Mouse (Mus musculus) mouse trophoblast stem cell (cell line): ENCODE results near the gene Cfhr1.

Source experiments
- in situ Hi-C, 2 experiments: fragments of 300-500 bp; cut with MseI, MboI; formaldehyde crosslinking; loops; 2 replicates in 1 of 2; 3 replicates in 1 of 2; pipeline ENCODE4 v1.15.1; 2025

The Cfhr1 gene

DNA sequence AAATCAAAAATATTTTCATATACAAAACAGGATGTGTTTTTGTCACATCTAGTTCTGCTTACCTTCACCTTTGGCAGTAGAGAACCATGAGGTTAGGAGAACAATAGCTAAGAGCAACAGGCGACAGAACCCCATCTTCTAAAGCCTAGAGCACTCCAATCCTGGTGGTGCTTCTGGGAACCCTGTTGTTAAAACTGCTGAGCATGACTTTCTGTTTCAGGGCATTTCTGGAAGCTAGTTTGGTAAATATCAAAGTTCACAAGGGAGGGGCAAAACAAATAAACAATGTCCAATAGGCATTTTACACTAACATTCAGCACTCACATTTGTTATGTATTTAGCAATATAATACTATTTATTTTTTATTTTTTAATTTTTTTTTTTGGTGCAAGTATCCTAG is at the start of gene Cfhr1:
TSS of gene Cfhr1 (minus strand) at position 249 of the 400 bp plus-strand sequence.
- in situ Hi-C loops: no loop called here

DNA sequence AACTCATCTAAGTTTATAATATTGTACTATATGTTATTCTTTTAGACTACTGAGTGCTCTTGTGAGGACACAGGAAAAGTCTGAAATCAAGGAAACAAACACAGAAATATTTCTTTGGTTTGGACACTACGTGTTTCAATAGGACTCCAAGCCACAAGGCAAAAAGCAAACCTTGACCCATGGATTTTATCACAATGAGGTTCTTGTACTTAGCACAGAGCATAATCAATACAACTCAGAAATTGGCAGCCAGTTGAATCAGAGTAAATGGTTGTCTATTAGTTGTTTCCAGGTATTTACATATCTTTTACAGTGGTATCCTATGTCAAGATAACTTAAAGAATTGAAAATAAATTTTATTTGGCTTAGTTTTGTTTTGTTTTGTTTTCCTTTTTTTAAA is 8.8 kb downstream of the Cfhr1 start:
- in situ Hi-C loops: no loop called here

DNA sequence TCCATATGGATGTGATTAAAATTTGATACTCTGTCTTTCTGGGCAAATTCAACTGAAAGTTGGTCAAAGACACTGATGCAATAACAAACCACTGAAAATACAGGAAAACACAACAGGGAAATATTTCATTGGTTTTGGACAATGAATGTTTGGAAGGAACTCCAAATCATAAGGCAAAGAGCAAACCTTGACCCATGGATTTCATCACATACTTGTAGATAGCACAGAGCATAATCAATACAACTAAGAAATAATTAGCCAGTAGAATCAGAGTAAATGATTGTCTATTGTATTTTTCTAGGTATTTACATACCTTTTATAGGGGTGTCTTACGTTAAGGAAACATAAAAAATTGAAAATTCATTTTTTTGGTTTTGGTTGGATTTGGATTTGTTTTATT is 11.5 kb downstream of the Cfhr1 start:
- in situ Hi-C loops: no loop called here

DNA sequence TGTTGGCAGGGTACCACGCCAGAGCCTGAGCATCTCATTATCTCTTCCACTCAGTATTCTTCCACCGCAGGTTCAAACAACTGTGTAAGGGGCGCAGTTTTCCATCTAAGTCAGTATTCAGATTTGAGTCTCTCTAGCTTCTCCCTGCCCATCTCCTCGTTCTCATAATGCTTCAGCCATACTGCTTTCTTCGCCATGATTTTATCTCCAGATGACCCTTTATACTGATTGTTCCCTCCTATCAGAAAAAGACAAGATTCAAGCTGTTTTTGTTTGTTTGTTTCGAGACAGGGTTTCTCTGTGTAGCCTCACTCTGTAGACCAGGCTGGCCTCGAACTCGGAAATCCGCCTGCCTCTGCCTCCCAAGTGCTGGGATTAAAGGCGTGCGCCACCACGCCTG is 45.5 kb downstream of the Cfhr1 start:
- in situ Hi-C loops: no loop called here

DNA sequence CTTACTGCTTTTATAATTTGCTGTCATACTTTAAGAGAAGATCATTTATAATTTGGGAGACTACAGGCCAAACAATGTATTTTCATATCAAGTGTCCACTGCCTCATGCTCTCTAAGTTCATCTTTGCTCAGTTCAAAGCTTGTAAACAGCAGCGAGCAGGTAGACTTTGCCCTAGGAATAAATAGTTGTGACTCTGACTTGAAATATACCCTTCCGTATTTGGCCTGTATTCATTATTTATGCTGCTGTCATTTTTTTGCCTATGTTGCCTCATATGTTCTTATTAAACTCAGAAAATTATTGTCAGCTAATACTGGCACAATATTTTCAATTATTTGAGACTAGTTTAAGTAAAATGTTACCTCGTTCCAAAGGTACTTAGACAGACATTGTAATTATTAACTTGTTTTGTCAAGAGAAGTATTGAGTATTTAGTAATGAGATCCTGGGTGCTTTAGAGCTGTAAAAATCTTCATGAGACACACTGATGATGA is 58.8 kb downstream of the Cfhr1 start, which contains the start of gene F13b:
TSS of gene F13b (plus strand) at position 445 of the 495 bp plus-strand sequence.
- in situ Hi-C loops: no loop called here

DNA sequence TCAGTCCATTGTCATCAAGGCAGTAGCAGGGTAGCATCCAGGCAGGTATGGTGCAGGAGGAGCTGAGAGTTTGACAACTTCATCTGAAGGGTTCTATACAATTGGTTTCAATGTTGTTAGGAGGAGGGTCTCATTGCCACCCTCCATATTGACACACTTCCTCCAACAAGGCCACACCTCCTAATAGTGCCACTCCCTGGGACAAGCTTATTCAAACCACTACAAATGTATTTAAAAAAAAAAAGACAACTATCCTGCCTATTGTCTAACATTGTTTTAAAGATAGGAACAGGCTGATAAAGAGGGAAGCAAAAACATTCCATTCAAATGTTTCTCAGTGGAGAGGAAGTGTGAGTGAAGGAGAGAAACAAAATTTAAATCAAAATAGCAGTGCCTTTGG is 60.3 kb downstream of the Cfhr1 start:
- in situ Hi-C loops: no loop called here
